Mouse (Mus musculus) ES-E14 (cell line): ENCODE results near the gene Ear14.

ENCODE experiments used
- HCFC1 ChIP-seq: IDR thresholded peaks from 2 replicates; pipeline ENCODE4 v1.6.1; 2012; ENCODE audit warnings: low read length, inconsistent platforms, borderline replicate concordance; ENCODE audit not compliant: insufficient read depth
- ZC3H11A ChIP-seq: IDR thresholded peaks from 2 replicates; pipeline ENCODE4 v1.6.1; 2012; ENCODE audit warnings: low read depth, mild to moderate bottlenecking, inconsistent platforms, low read length, borderline replicate concordance
- ZNF384 ChIP-seq: IDR thresholded peaks from 2 replicates; pipeline ENCODE4 v1.6.1; 2012; ENCODE audit warnings: low read depth, low read length, inconsistent platforms

DNA sequence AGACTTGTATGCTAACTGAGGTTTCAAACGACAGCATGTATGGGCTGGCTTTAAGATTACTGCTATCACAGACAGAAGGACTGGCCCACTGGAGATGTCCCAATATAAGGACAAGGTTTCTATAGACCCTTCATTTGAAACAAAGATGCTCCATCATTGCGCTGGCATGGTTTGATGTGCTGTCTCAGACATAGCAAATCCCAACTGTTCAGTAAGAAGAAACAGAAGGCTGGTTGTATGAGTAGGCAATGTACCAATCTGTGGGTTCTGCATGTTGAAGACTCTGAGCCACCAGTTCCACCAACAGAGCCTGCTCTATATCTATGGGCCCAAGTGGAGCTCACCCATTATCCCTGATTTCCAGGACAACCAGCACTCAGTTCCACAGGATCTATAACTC, at the start of gene Ear14:
- TF ChIP-seq ZC3H11A = no peak
- no peak for TF ChIP-seq HCFC1
- TF ChIP-seq ZNF384 = no peak
